Mouse (Mus musculus): ENCODE results near the gene Ralb. TPM values are rescaled to one million over a fixed set of nuclear protein-coding genes. Genes with fewer than 3 reads are reported as not detected.

Gene Ralb
- polyA plus RNA-seq, 1 experiment: not detected

- 6% methylated on average over 14 of the region's 14 CpGs for WGBS
- no peak overlapping the region for H3K4me3 ChIP-seq (ENCODE audit: insufficient read depth, low read depth, low read length)
- TF ChIP-seq CTCF (IDR thresholded peaks at IDR 0.05; ENCODE audit: insufficient read depth, low read depth, low read length) (0 out of 2 replicates have a peak, but pooled peaks have one; percentile 28), POLR2A (IDR thresholded peaks at IDR 0.05; ENCODE audit: insufficient read depth, low read depth, low read length) (no peak)
These were observed 81.1 kb downstream of the Ralb start for GRCm38 (mm10) chr1:119423510-119423909.

GRCm38 (mm10) chr1:119422460-119423015 lies 82.1 kb downstream of the Ralb start:
- WGBS: under 1% methylated on average over 32 of the region's 32 CpGs
- peaks cover 13% of the 10 kb centered on the region for H3K4me1 ChIP-seq (ENCODE audit: control insufficient read depth, insufficient read depth, low read length)
- TF ChIP-seq POLR2A (IDR thresholded peaks at IDR 0.05; ENCODE audit: insufficient read depth, low read depth, low read length): no peak
- TF ChIP-seq CTCF (IDR thresholded peaks at IDR 0.05; ENCODE audit: insufficient read depth, low read depth, low read length): no peak
- no peak overlapping the region for H3K27ac ChIP-seq (ENCODE audit: insufficient read depth, low read depth, low read length)
- peak overlapping the region; percentile 53 for H3K4me3 ChIP-seq (ENCODE audit: insufficient read depth, low read depth, low read length)

More at GRCm38 (mm10) chr1:119423510-119423909, 81.1 kb downstream of the Ralb start:
- Histone ChIP-seq H3K4me1 (ENCODE audit: control insufficient read depth, insufficient read depth, low read length) (peaks cover 13% of the 10 kb centered on the region), H3K27ac (ENCODE audit: insufficient read depth, low read depth, low read length) (no peak overlapping the region)

- no peak within 1 kb of the TSS for H3K27ac ChIP-seq (ENCODE audit: insufficient read depth, low read depth, low read length)
- no peak for TF ChIP-seq POLR2A (IDR thresholded peaks at IDR 0.05; ENCODE audit: insufficient read depth, low read depth, low read length)
- no peak for TF ChIP-seq CTCF (IDR thresholded peaks at IDR 0.05; ENCODE audit: insufficient read depth, low read depth, low read length)
- peak within 1 kb of the TSS; percentile 53 for H3K4me3 ChIP-seq (ENCODE audit: insufficient read depth, low read depth, low read length)
- H3K4me1 ChIP-seq (ENCODE audit: control insufficient read depth, insufficient read depth, low read length): peaks cover 13% of the 10 kb centered on the region
- WGBS: under 1% methylated on average over 83 of the region's 92 CpGs
These were observed 82.8 kb downstream of the Ralb start, which contains the start of gene Inhbb for GRCm38 (mm10) chr1:119421576-119422421. TSS of gene Inhbb (minus strand) at chr1:119422248.

GRCm38 (mm10) chr1:119420984-119421575 lies 83.5 kb downstream of the Ralb start:
- WGBS: 1% methylated on average over 75 of the region's 78 CpGs

More at GRCm38 (mm10) chr1:119420984-119421575, 83.5 kb downstream of the Ralb start:
- Histone ChIP-seq H3K27ac (ENCODE audit: insufficient read depth, low read depth, low read length) (no peak overlapping the region), H3K4me1 (ENCODE audit: control insufficient read depth, insufficient read depth, low read length) (peaks cover 13% of the 10 kb centered on the region), H3K4me3 (ENCODE audit: insufficient read depth, low read depth, low read length) (peak overlapping the region; percentile 53)
- TF ChIP-seq POLR2A (IDR thresholded peaks at IDR 0.05; ENCODE audit: insufficient read depth, low read depth, low read length): no peak
- TF ChIP-seq CTCF (IDR thresholded peaks at IDR 0.05; ENCODE audit: insufficient read depth, low read depth, low read length): no peak

Other genes starting within 250 kb of the Ralb start
- not detected in 2 replicates for gene Inhbb, start 82.5 kb downstream of the Ralb start, polyA plus RNA-seq (2012; ENCODE audit: insufficient read depth, insufficient read length, low replicate concordance, missing spikeins)
- gene Tmem185b, start 21.4 kb upstream of the Ralb start, polyA plus RNA-seq (2012; ENCODE audit: insufficient read depth, insufficient read length, low replicate concordance, missing spikeins): not detected in 2 replicates
- gene Epb41l5, start 144.2 kb upstream of the Ralb start, polyA plus RNA-seq (2012; ENCODE audit: insufficient read depth, insufficient read length, low replicate concordance, missing spikeins): not detected in 2 replicates

Data from olfactory bulb, adult 2 months (tissue).